Mouse (Mus musculus) intestine, embryonic 14.5 days (tissue): ENCODE measurements at regions not wholly inside any gene's neighbourhood (a gene's known extent, or its start where the extent isn't known, plus 50 kb on each side); places are given as distances from the start of the nearest gene placed in this dataset.

Experiments
- ATAC-seq: fragments of 200-750 bp; cut with Nextera tagmentation; replicated peaks from 2 replicates; pipeline ENCODE4 v1.8.0; 2017; ENCODE audit warnings: low read depth, moderate number of reproducible peaks, moderate TSS enrichment, moderate library complexity; ENCODE audit not compliant: low FRiP score, low TSS enrichment
- DNase-seq: peaks from one replicate; pipeline ENCODE4 v3.0.0-alpha.2; 2018; ENCODE audit warnings: low spot score
- H3K27ac ChIP-seq: fragments of 300-500 bp; sonication (generic); 2 replicates; pipeline ENCODE4 v1.5.1; 2014; ENCODE audit warnings: low read depth, mild to moderate bottlenecking, control low read depth
- H3K27me3 ChIP-seq: fragments of 300-500 bp; sonication (generic); replicated peaks from 2 replicates; pipeline ENCODE4 v1.6.1; 2014; ENCODE audit warnings: low read length, control low read depth; ENCODE audit not compliant: control insufficient read depth, insufficient read depth
- H3K36me3 ChIP-seq: fragments of 300-500 bp; sonication (generic); 2 replicates; pipeline ENCODE4 v1.6.1; 2014; ENCODE audit warnings: low read length, control low read depth; ENCODE audit not compliant: control insufficient read depth, insufficient read depth
- H3K4me1 ChIP-seq: fragments of 300-500 bp; sonication (generic); replicated peaks from 2 replicates; pipeline ENCODE4 v1.6.1; 2014; ENCODE audit warnings: low read length, control low read depth, mixed read lengths; ENCODE audit not compliant: control insufficient read depth, insufficient read depth
- H3K4me2 ChIP-seq: fragments of 300-500 bp; sonication (generic); 2 replicates; pipeline ENCODE4 v1.6.1; 2014; ENCODE audit warnings: low read length
- H3K4me3 ChIP-seq: fragments of 300-500 bp; sonication (generic); 2 replicates; pipeline ENCODE4 v1.5.1; 2014; ENCODE audit warnings: low read depth, low read length, control low read depth, mixed read lengths
- H3K9ac ChIP-seq: fragments of 300-500 bp; sonication (generic); 2 replicates; pipeline ENCODE4 v1.6.1; 2014; ENCODE audit warnings: mild to moderate bottlenecking, low read length
- H3K9me3 ChIP-seq: fragments of 300-500 bp; sonication (generic); 2 replicates; pipeline ENCODE4 v1.6.1; 2016; ENCODE audit warnings: low read length, control low read depth; ENCODE audit not compliant: control insufficient read depth
- WGBS: fragments of 180-500 bp; shearing (Covaris S2); extraction: QIAGEN DNeasy Blood & Tissue Kit; methylation state at CpG from one replicate; pipeline ENCODE4 v1.1.7; 2014; 5-methylcytosine and 5-hydroxymethylcytosine counted together

DNA sequence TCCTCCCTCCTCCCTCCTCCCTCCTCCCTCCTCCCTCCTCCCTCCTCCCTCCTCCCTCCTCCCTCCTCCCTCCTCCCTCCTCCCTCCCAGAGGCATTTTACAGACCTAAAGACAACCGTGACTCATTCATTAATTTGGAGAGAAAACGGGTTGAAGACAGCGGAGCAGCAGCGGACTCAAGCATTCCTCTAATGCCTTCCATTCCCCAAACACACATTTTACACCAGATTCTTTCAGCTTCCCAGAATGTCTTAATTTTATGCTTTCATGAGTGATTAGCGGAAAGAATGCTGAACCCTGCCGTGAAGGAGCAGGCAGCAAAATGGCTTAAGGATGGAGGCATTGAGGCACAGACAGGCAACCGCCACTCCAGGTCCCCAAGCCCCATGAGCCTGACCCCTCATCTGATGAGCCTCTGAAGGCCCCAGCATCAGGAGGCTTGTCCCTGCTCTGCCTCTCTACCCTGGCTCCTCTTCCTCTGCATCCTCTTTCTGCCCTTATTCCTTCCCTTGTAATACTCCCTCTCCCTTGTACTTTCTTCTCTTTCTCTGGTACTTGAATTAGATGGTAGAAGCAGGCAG lies 192.5 kb downstream of the Cdc5l start:
- no peak overlapping the region for H3K4me2 ChIP-seq
- peaks cover 12% of the 10 kb centered on the region; the same call in 1 of the 2 replicates for H3K4me1 ChIP-seq
- no peaks in the 10 kb centered on the region for H3K27me3 ChIP-seq
- H3K27ac ChIP-seq: no peak overlapping the region
- DNase-seq (no peak), ATAC-seq (no peak)
- peaks cover 4% of the 10 kb centered on the region; the same call in 1 of the 2 replicates for H3K9me3 ChIP-seq
- H3K4me3 ChIP-seq: no peak overlapping the region
- no peak overlapping the region for H3K9ac ChIP-seq
- WGBS: 49% methylated on average over 7 of the region's 7 CpGs
- no peaks in the 10 kb centered on the region for H3K36me3 ChIP-seq

DNA sequence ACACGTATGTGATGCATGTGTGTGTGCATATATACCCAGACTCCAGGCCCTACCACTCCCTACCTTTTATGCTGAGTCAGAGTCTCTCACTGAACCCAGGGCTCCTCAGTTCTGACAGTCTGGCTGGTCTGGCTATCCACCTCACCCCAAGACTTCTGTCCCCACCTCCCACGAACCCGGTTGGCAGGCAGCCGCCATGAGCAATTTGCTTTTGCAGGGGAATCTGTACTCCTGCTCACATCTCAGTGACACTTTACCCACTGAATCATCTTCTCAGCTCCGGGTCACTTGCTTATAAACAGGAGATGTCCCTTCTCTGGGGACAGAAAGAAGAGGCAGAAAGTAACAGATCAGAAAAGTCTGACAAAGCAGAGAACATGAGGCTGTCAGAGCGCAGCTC lies 193.0 kb downstream of the Cdc5l start:
- Histone ChIP-seq H3K4me2 (no peak overlapping the region), H3K4me1 (peaks cover 12% of the 10 kb centered on the region; the same call in 1 of the 2 replicates), H3K4me3 (no peak overlapping the region), H3K9ac (no peak overlapping the region), H3K27me3 (no peaks in the 10 kb centered on the region), H3K27ac (no peak overlapping the region), H3K36me3 (no peaks in the 10 kb centered on the region), H3K9me3 (peaks cover 4% of the 10 kb centered on the region; the same call in 1 of the 2 replicates)
- DNase-seq (no peak), ATAC-seq (no peak)
- WGBS: 69% methylated on average over 6 of the region's 6 CpGs

DNA sequence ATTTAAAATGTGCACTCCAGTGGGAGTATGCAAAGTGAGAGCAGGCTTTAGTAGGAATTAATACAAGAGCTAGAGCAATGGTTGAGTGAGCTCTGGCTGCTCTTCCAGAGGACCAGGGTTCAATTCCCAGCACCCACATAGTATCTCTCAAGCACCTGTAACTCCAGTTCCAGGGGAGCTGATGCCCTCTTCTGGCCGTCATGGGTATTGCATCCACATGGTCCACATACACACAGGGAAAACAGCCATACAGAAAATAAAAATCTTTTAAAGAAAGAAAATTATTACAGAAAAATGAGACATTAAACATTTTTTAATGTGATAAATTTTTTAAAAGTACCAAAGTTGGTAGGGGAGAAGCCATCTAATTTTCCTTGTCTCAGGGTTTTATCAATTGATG lies 196.3 kb downstream of the Cdc5l start:
- ATAC-seq (no peak), DNase-seq (no peak)
- Histone ChIP-seq H3K9me3 (peaks cover 4% of the 10 kb centered on the region; the same call in 1 of the 2 replicates), H3K4me1 (peaks cover 6% of the 10 kb centered on the region; the same call in 1 of the 2 replicates), H3K27ac (no peak overlapping the region), H3K36me3 (no peaks in the 10 kb centered on the region), H3K27me3 (no peaks in the 10 kb centered on the region), H3K4me3 (no peak overlapping the region), H3K4me2 (no peak overlapping the region), H3K9ac (no peak overlapping the region)
- WGBS: 74% methylated on average over 1 of the region's 1 CpGs

DNA sequence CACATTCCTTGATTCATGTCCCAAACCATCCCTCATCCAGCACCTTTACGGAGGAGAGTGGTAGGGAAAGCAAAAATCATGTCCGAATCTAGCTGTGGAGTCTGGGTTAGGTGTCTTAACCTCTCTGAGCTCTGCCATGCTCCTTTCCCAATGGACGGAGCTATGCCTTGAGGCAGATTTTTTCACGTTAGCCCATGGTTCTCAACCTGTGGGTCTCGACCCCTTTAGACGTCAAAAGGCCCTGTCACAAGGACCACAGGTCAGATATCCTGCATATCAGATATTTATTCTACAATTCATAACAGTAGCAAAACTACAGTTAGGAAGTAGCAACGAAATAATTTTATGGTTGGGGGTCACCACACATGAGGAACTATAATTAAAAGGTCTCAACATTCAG lies 198.1 kb downstream of the Cdc5l start:
- H3K4me1 ChIP-seq: peaks cover 6% of the 10 kb centered on the region; the same call in 1 of the 2 replicates
- no peak overlapping the region for H3K9ac ChIP-seq
- no peak for DNase-seq
- no peak overlapping the region for H3K27ac ChIP-seq
- H3K9me3 ChIP-seq: peaks cover 4% of the 10 kb centered on the region; the same call in 1 of the 2 replicates
- 86% methylated on average over 7 of the region's 7 CpGs for WGBS
- no peaks in the 10 kb centered on the region for H3K27me3 ChIP-seq
- no peak overlapping the region for H3K4me3 ChIP-seq
- H3K36me3 ChIP-seq: no peaks in the 10 kb centered on the region
- no peak for ATAC-seq
- no peak overlapping the region for H3K4me2 ChIP-seq

DNA sequence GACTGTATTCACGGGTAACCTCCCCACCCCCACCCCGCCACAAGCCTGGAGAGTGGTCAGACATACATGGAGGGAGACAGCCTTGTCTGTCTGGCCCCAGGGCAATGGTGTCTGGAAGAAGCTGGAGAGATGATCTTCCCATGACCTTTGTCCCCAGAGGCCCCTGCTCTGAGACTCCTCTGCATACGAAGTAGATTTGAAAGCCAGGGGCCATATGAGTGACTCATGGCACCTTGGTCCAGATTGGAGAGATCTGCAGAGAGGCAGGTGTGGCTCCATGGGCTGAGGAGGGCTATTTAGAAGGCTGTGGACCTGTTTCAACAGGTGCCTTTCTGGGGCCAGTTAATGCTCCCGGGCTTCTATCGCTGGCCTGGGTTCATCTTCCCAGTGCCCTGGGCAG lies 200.7 kb downstream of the Cdc5l start:
- Histone ChIP-seq H3K4me2 (no peak overlapping the region), H3K9me3 (peaks cover 4% of the 10 kb centered on the region; the same call in 1 of the 2 replicates), H3K4me3 (no peak overlapping the region), H3K9ac (no peak overlapping the region), H3K27ac (no peak overlapping the region), H3K4me1 (peaks cover 6% of the 10 kb centered on the region; the same call in 1 of the 2 replicates), H3K27me3 (no peaks in the 10 kb centered on the region), H3K36me3 (no peaks in the 10 kb centered on the region)
- 60% methylated on average over 5 of the region's 5 CpGs for WGBS
- DNase-seq (no peak), ATAC-seq (no peak)

DNA sequence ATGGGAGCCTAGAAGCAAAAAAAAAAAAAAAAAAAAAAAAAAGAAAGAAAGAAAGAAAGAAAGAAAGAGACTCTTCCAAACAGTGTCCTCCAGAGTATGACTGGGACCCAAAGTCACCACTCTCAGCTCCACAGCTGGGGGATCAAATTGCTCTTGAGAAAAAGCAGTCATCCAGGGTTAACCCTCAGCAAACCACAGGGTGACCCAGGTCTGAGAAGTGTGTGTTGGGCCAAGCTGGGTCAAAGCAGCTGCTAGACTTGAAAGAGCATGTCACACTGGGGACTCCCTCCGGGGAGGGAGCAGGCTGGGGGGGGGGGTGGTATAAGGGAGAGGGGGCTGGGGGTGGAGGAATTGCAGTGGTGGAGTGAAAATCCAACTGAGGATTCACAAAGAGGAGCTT lies 206.3 kb downstream of the Cdc5l start:
- DNase-seq (no peak), ATAC-seq (no peak)
- no peaks in the 10 kb centered on the region for H3K36me3 ChIP-seq
- no peak overlapping the region for H3K4me2 ChIP-seq
- no peaks in the 10 kb centered on the region; the same call in 1 of the 2 replicates for H3K4me1 ChIP-seq
- 8% methylated on average over 1 of the region's 1 CpGs for WGBS
- H3K9me3 ChIP-seq: no peaks in the 10 kb centered on the region
- no peaks in the 10 kb centered on the region for H3K27me3 ChIP-seq
- H3K27ac ChIP-seq: no peak overlapping the region
- no peak overlapping the region for H3K9ac ChIP-seq
- H3K4me3 ChIP-seq: no peak overlapping the region

DNA sequence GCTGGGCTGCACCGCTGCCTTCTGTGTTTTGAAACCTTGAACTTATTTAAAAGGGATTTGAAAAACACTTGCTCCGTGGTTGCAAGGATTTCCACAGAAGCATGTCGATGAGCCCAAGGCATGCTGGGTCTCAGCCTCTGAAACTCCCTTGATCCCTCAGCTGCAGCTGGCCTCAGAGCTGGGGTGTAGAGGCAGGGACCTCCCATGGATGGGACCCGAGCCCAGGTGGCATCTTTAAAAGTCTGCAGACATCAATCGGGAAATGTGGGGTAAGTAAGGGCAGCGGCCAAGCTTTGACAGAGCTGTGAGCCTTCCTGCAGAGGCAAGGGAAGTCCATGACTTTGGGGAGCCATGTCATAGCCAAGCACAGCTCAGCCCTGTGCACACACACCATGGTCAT lies 207.1 kb downstream of the Cdc5l start:
- H3K4me1 ChIP-seq: no peaks in the 10 kb centered on the region; the same call in 1 of the 2 replicates
- no peak for ATAC-seq
- H3K4me3 ChIP-seq: no peak overlapping the region
- 53% methylated on average over 6 of the region's 6 CpGs for WGBS
- no peaks in the 10 kb centered on the region for H3K36me3 ChIP-seq
- H3K27me3 ChIP-seq: no peaks in the 10 kb centered on the region
- H3K27ac ChIP-seq: no peak overlapping the region
- no peaks in the 10 kb centered on the region for H3K9me3 ChIP-seq
- no peak for DNase-seq
- no peak overlapping the region for H3K4me2 ChIP-seq
- no peak overlapping the region for H3K9ac ChIP-seq

DNA sequence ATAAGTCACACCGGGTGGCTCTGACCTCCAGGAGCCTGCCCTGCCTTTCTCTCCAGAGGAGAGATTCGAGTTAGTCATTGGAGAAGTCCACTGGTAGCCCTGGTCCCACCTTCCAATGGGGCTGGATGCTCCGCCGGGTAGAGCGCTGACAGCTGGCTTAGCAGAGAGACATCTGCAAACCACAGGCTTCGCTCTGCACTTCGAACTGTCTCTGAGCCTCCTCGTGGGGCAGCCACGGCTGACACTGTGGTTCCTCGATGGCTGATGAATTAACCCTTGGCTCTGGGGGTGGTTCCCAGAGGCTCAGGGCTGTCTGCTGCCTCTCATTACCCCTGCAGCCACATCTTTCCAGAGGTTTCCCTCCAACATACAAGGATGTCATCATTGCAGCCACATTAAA lies 211.9 kb downstream of the Cdc5l start:
- no peaks in the 10 kb centered on the region for H3K27me3 ChIP-seq
- H3K9me3 ChIP-seq: no peaks in the 10 kb centered on the region
- H3K36me3 ChIP-seq: no peaks in the 10 kb centered on the region
- DNase-seq (no peak), ATAC-seq (no peak)
- H3K4me2 ChIP-seq: no peak overlapping the region
- no peak overlapping the region for H3K4me3 ChIP-seq
- H3K9ac ChIP-seq: no peak overlapping the region
- H3K27ac ChIP-seq: no peak overlapping the region
- H3K4me1 ChIP-seq: no peaks in the 10 kb centered on the region
- WGBS: 53% methylated on average over 10 of the region's 10 CpGs

DNA sequence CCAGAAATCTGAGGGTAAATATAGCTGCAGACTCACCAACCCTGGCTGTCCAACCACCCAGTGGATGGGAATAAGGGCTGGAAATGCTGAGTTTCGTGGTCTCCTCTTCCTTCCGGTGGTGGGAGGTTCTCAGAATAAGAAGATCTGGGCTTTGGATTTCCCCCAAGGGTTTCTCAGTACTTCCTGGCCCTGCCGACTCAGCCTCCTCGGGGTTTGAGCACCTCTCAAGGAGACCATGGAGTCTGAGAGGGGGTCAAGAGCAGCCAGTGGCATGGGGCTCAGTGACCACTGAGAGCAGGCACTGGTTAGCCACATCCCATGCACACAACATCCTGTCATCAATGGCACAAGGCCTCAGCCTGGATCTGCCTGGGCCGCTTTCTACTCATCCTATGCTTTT lies 216.4 kb downstream of the Cdc5l start:
- H3K4me1 ChIP-seq: no peaks in the 10 kb centered on the region
- no peak overlapping the region for H3K27ac ChIP-seq
- H3K9me3 ChIP-seq: no peaks in the 10 kb centered on the region
- no peak overlapping the region for H3K4me2 ChIP-seq
- DNase-seq: no peak
- no peaks in the 10 kb centered on the region for H3K36me3 ChIP-seq
- 82% methylated on average over 5 of the region's 5 CpGs for WGBS
- H3K27me3 ChIP-seq: no peaks in the 10 kb centered on the region
- ATAC-seq: no peak
- no peak overlapping the region for H3K4me3 ChIP-seq
- H3K9ac ChIP-seq: no peak overlapping the region
